Mouse (Mus musculus) G1E (cell line): ENCODE data around the gene Slc11a2. TPM values are rescaled to one million over a fixed set of nuclear protein-coding genes. Genes with fewer than 3 reads are reported as not detected.

Experiments
- ATAC-seq: 2 replicates; pipeline ENCODE4 v1.8.0; 2016; ENCODE audit warnings: mild to moderate bottlenecking; ENCODE audit not compliant: insufficient number of reproducible peaks, poor library complexity, low FRiP score, severe bottlenecking; ENCODE audit errors: extremely low read depth
- DNase-seq: peaks from one replicate; pipeline ENCODE4 v3.0.0; 2012; ENCODE audit warnings: low spot score
- H3K27me3 ChIP-seq: 2 replicates; pipeline ENCODE4 v1.6.1; 2012; ENCODE audit warnings: mild to moderate bottlenecking, low read length, inconsistent platforms; ENCODE audit not compliant: insufficient read depth
- H3K36me3 ChIP-seq: replicated peaks from 2 replicates; pipeline ENCODE3; 2012; ENCODE audit warnings: mild to moderate bottlenecking, inconsistent platforms
- H3K4me1 ChIP-seq: 2 replicates; pipeline ENCODE4 v1.6.1; 2012; ENCODE audit warnings: low read depth, low read length, inconsistent platforms, mixed read lengths; ENCODE audit not compliant: insufficient read depth
- H3K4me3 ChIP-seq: 2 replicates; pipeline ENCODE4 v1.5.1; 2012; ENCODE audit warnings: low read depth, mild to moderate bottlenecking, inconsistent platforms, low read length, moderate library complexity, mixed read lengths
- H3K9me3 ChIP-seq: replicated peaks from 2 replicates; pipeline ENCODE4 v1.6.1; 2012; ENCODE audit warnings: inconsistent platforms
- CTCF ChIP-seq: IDR thresholded peaks from 2 replicates; pipeline ENCODE4 v1.5.1; 2012; ENCODE audit warnings: low read depth, low read length, inconsistent platforms, mixed read lengths
- GATA1 ChIP-seq: IDR thresholded peaks from 2 replicates; pipeline ENCODE4 v1.6.1; 2012; ENCODE audit warnings: borderline replicate concordance, low read length, inconsistent platforms, mixed read lengths
- GATA2 ChIP-seq: IDR thresholded peaks from 2 replicates; pipeline ENCODE4 v1.6.1; 2012; ENCODE audit warnings: low read depth, low read length, inconsistent platforms, borderline replicate concordance
- POLR2AphosphoS5 ChIP-seq: IDR thresholded peaks from 2 replicates; pipeline ENCODE4 v1.6.1; 2012; ENCODE audit warnings: low read depth, low read length, inconsistent platforms; ENCODE audit not compliant: insufficient replicate concordance
- TAL1 ChIP-seq: conservative IDR thresholded peaks from 2 replicates; pipeline ENCODE4 v1.6.1; 2012; ENCODE audit warnings: low read depth, low read length, inconsistent platforms, mixed read lengths
- polyA plus RNA-seq: library from polyadenylated mRNA; stranded (reverse); fragments of >175 nt; gene quantifications from 2 replicates; pipeline ENCODE4 v1.2.3, GENCODE M21; 2012
- total RNA-seq, 2 experiments: library from RNA; stranded (forward) in 1 of 2; stranded (reverse) in 1 of 2; fragments of 200-1000 nt in 1 of 2; fragments of >200 nt in 1 of 2; fragmentation: Nextera tagmentation in 1 of 2; gene quantifications; 2 replicates each; pipeline ENCODE4 v1.2.3; 2014 to 2017

Gene Slc11a2
- total and polyA plus RNA-seq, 3 experiments = 5.4 to 95.4 (median 34.6) TPM

DNA sequence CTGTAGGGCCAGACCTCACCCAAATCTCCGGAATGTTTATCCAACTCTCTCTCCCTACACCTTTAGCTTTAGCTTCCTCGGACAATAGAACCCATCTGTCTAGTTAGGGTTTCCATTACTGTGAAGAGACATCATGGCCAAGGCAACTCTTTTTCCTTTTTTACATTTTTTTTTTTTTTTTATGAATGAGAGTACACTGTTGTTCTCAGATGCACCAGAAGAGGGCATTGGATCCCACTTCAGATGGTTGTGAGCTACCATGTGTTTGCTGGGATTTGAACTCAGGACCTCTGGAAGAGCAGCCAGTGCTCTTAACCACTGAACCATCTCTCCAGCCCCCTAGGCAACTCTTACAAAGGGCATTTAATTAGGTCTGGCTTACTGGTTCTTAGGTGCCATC, 40.6 kb upstream of the Slc11a2 start:
- Histone ChIP-seq H3K9me3 (no peaks in the 10 kb centered on the region), H3K4me1 (peaks cover 49% of the 10 kb centered on the region), H3K36me3 (peaks cover 32% of the 10 kb centered on the region), H3K27me3 (no peaks in the 10 kb centered on the region), H3K4me3 (no peak overlapping the region)
- TF ChIP-seq POLR2AphosphoS5 = no peak
- TF ChIP-seq TAL1 = no peak
- TF ChIP-seq GATA2 = no peak
- no peak for ATAC-seq
- DNase-seq = no peak

DNA sequence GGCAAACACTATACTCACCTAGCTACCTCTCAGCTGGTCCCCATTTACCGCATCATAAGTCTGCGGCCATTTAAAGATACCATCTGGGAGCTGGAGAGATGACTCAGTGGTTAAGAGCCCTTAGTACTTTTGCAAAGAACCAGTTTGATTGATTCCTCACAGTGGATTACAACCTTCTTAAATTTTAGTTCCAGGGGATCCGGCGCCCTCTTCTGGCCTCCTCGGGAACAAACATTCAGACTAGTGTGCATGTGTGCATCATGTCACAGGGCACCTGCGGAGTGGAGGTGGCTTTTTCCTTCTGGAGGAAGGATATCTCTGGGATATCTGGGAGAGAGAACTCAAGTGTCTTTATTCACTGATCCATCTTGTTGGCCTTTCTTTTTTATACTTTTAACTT, 38.8 kb upstream of the Slc11a2 start:
- H3K9me3 ChIP-seq = no peaks in the 10 kb centered on the region
- no peak for ATAC-seq
- no peak for DNase-seq
- H3K4me1 ChIP-seq = peaks cover 48% of the 10 kb centered on the region
- no peak overlapping the region for H3K4me3 ChIP-seq
- no peaks in the 10 kb centered on the region for H3K27me3 ChIP-seq
- H3K36me3 ChIP-seq = peaks cover 22% of the 10 kb centered on the region
- no peak for TF ChIP-seq TAL1
- TF ChIP-seq CTCF = peak; percentile 53; the same call in 1 of the 2 replicates

GRCm38 (mm10) chr15:100462086-100462485, 37.2 kb upstream of the Slc11a2 start:
- TF ChIP-seq GATA2 (no peak), POLR2AphosphoS5 (no peak), TAL1 (no peak), GATA1 (no peak), CTCF (no peak)
- Histone ChIP-seq H3K27me3 (no peaks in the 10 kb centered on the region), H3K4me3 (no peak overlapping the region), H3K36me3 (peaks cover 19% of the 10 kb centered on the region), H3K9me3 (no peaks in the 10 kb centered on the region), H3K4me1 (peaks cover 45% of the 10 kb centered on the region)
- DNase-seq (no peak), ATAC-seq (no peak)

DNA sequence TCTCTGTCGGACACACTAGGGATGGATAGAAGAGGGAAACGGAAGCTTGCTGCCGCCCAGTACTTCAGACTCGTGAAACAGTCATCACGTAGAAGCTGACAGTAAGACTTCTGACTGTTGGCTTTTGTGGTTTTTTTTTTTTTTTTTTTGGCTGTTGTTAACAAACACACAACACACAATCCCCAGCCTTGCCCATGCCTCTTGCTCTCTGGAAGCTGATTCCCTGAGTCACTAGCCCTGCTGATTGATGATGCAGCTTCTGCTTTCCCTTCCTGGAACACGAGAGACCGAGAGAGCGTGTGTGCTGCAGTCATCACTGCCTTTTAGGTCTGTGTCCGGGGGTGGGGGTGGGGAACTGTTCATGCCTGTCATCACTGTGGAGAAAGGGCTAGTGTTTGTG, 36.8 kb upstream of the Slc11a2 start:
- DNase-seq (no peak), ATAC-seq (no peak)
- TF ChIP-seq CTCF (no peak), GATA1 (no peak), POLR2AphosphoS5 (no peak), TAL1 (no peak), GATA2 (no peak)
- H3K36me3 ChIP-seq = peaks cover 16% of the 10 kb centered on the region
- H3K27me3 ChIP-seq = no peaks in the 10 kb centered on the region
- no peaks in the 10 kb centered on the region for H3K9me3 ChIP-seq
- peaks cover 46% of the 10 kb centered on the region for H3K4me1 ChIP-seq
- no peak overlapping the region for H3K4me3 ChIP-seq

GRCm38 (mm10) chr15:100460942-100461341, 36.1 kb upstream of the Slc11a2 start:
- Histone ChIP-seq H3K27me3 (no peaks in the 10 kb centered on the region), H3K9me3 (no peaks in the 10 kb centered on the region), H3K4me1 (peaks cover 41% of the 10 kb centered on the region), H3K4me3 (peak overlapping the region; percentile 5; the same call in 1 of the 2 replicates), H3K36me3 (peaks cover 10% of the 10 kb centered on the region)
- TF ChIP-seq TAL1 (no peak), POLR2AphosphoS5 (no peak), GATA2 (no peak), CTCF (no peak), GATA1 (no peak)
- ATAC-seq (peak; percentile 84), DNase-seq (no peak)

- TF ChIP-seq GATA2 (no peak), CTCF (peak; percentile 50), POLR2AphosphoS5 (no peak), GATA1 (no peak), TAL1 (no peak)
- peaks cover 40% of the 10 kb centered on the region for H3K4me1 ChIP-seq
- no peaks in the 10 kb centered on the region for H3K9me3 ChIP-seq
- H3K27me3 ChIP-seq = no peaks in the 10 kb centered on the region
- DNase-seq (no peak), ATAC-seq (no peak)
- no peaks in the 10 kb centered on the region for H3K36me3 ChIP-seq
- H3K4me3 ChIP-seq = no peak overlapping the region
Observed at GRCm38 (mm10) chr15:100458055-100458454, 33.2 kb upstream of the Slc11a2 start.

- Histone ChIP-seq H3K9me3 (no peaks in the 10 kb centered on the region), H3K36me3 (no peaks in the 10 kb centered on the region), H3K4me1 (peaks cover 43% of the 10 kb centered on the region), H3K27me3 (no peaks in the 10 kb centered on the region), H3K4me3 (no peak overlapping the region; the same call in 1 of the 2 replicates)
- 0 out of 2 replicates have a peak, but pooled peaks have one; percentile 41 for ATAC-seq
- DNase-seq = peak; percentile 30
- no peak for TF ChIP-seq TAL1
- TF ChIP-seq CTCF = peak; percentile 91
Observed at GRCm38 (mm10) chr15:100457340-100457739, 32.5 kb upstream of the Slc11a2 start.
